Mouse (Mus musculus): ENCODE data around the gene Mthfd1l. TPM values are rescaled to one million over a fixed set of nuclear protein-coding genes. Genes with fewer than 3 reads are reported as not detected.
A peak's percentile ranks its signal among the peaks of the same experiment; 100 is the strongest.

Mthfd1l gene
- polyA plus RNA-seq, 1 experiment from 2014 or later, result 50.9 TPM

GRCm38 (mm10) chr10:3993365-3994102 is 20.6 kb downstream of the Mthfd1l start:
- ATAC-seq (replicated peaks; ENCODE audit: low FRiP score), result peak; percentile 97
- Histone ChIP-seq H3K36me3 (ENCODE audit: control insufficient read depth, insufficient read depth, low read length) (peaks cover 28% of the 10 kb centered on the region), H3K4me3 (ENCODE audit: low read depth, low read length) (no peak overlapping the region), H3K4me1 (replicated peaks; ENCODE audit: control insufficient read depth, insufficient read depth, low read length) (peaks cover 9% of the 10 kb centered on the region; the same call in 1 of the 2 replicates), H3K27me3 (replicated peaks; ENCODE audit: control insufficient read depth, insufficient read depth, low read length) (no peaks in the 10 kb centered on the region), H3K9ac (ENCODE audit: low read depth, low read length) (no peak overlapping the region), H3K9me3 (ENCODE audit: control insufficient read depth, low read length) (no peaks in the 10 kb centered on the region), H3K27ac (ENCODE audit: low read depth, low read length) (peak overlapping the region; percentile 70; the same call in 1 of the 2 replicates), H3K4me2 (peak overlapping the region; percentile 22)
- no peak for DNase-seq (ENCODE audit: low spot score)
- WGBS, result 63% methylated on average over 8 of the region's 8 CpGs

GRCm38 (mm10) chr10:3995277-3995676 is 22.4 kb downstream of the Mthfd1l start:
- Histone ChIP-seq H3K9me3 (ENCODE audit: control insufficient read depth, low read length) (no peaks in the 10 kb centered on the region), H3K27ac (ENCODE audit: low read depth, low read length) (no peak overlapping the region), H3K4me2 (no peak overlapping the region), H3K4me3 (ENCODE audit: low read depth, low read length) (no peak overlapping the region), H3K36me3 (ENCODE audit: control insufficient read depth, insufficient read depth, low read length) (peaks cover 21% of the 10 kb centered on the region; the same call in 1 of the 2 replicates), H3K27me3 (replicated peaks; ENCODE audit: control insufficient read depth, insufficient read depth, low read length) (no peaks in the 10 kb centered on the region), H3K4me1 (replicated peaks; ENCODE audit: control insufficient read depth, insufficient read depth, low read length) (peaks cover 9% of the 10 kb centered on the region; the same call in 1 of the 2 replicates), H3K9ac (ENCODE audit: low read depth, low read length) (no peak overlapping the region)
- ATAC-seq (replicated peaks; ENCODE audit: low FRiP score) (no peak), DNase-seq (ENCODE audit: low spot score) (no peak)
- WGBS, result 84% methylated on average over 4 of the region's 4 CpGs

- H3K27me3 ChIP-seq (replicated peaks; ENCODE audit: control insufficient read depth, insufficient read depth, low read length), result no peaks in the 10 kb centered on the region
- 59% methylated on average over 15 of the region's 15 CpGs for WGBS
- peaks cover 21% of the 10 kb centered on the region; the same call in 1 of the 2 replicates for H3K36me3 ChIP-seq (ENCODE audit: control insufficient read depth, insufficient read depth, low read length)
- H3K4me1 ChIP-seq (replicated peaks; ENCODE audit: control insufficient read depth, insufficient read depth, low read length), result peaks cover 9% of the 10 kb centered on the region; the same call in 1 of the 2 replicates
- H3K4me3 ChIP-seq (ENCODE audit: low read depth, low read length), result no peak overlapping the region
- H3K9ac ChIP-seq (ENCODE audit: low read depth, low read length), result no peak overlapping the region
- H3K4me2 ChIP-seq, result no peak overlapping the region
- ATAC-seq (replicated peaks; ENCODE audit: low FRiP score) (0 out of 2 replicates have a peak, but pooled peaks have one; percentile 19), DNase-seq (ENCODE audit: low spot score) (peak; percentile 69)
- no peaks in the 10 kb centered on the region for H3K9me3 ChIP-seq (ENCODE audit: control insufficient read depth, low read length)
- H3K27ac ChIP-seq (ENCODE audit: low read depth, low read length), result no peak overlapping the region
Observed at GRCm38 (mm10) chr10:3996170-3996876, 23.4 kb downstream of the Mthfd1l start.

GRCm38 (mm10) chr10:3997851-3998426 is 25.0 kb downstream of the Mthfd1l start:
- no peaks in the 10 kb centered on the region for H3K9me3 ChIP-seq (ENCODE audit: control insufficient read depth, low read length)
- H3K4me1 ChIP-seq (replicated peaks; ENCODE audit: control insufficient read depth, insufficient read depth, low read length), result peaks cover 9% of the 10 kb centered on the region; the same call in 1 of the 2 replicates
- H3K27me3 ChIP-seq (replicated peaks; ENCODE audit: control insufficient read depth, insufficient read depth, low read length), result no peaks in the 10 kb centered on the region
- WGBS, result 87% methylated on average over 7 of the region's 7 CpGs
- no peak overlapping the region for H3K27ac ChIP-seq (ENCODE audit: low read depth, low read length)
- DNase-seq (ENCODE audit: low spot score) (no peak), ATAC-seq (replicated peaks; ENCODE audit: low FRiP score) (no peak)
- H3K4me3 ChIP-seq (ENCODE audit: low read depth, low read length), result no peak overlapping the region
- no peak overlapping the region for H3K4me2 ChIP-seq
- H3K9ac ChIP-seq (ENCODE audit: low read depth, low read length), result no peak overlapping the region
- H3K36me3 ChIP-seq (ENCODE audit: control insufficient read depth, insufficient read depth, low read length), result peaks cover 21% of the 10 kb centered on the region; the same call in 1 of the 2 replicates

DNA sequence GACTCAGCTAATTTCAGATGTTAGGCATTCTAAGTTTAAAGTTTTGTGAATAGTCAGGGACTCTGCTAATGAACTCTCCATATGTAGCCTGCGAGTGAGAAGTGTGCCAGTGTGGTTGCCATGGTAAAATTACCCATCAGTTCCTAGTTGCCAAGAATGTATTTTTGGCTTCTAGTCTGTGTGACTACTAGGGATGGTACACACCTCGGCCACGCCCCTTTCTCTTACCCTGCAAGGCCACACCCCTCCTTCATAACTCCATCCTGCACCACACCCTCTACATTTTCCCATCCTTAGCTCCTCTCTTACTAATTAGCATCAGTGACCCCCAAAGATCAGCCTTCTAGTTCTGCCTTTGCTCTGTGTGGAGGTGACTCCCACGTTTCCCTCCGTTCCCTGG is 29.8 kb downstream of the Mthfd1l start:
- H3K9ac ChIP-seq (ENCODE audit: low read depth, low read length), result no peak overlapping the region
- no peak overlapping the region for H3K4me3 ChIP-seq (ENCODE audit: low read depth, low read length)
- H3K4me2 ChIP-seq, result no peak overlapping the region
- no peaks in the 10 kb centered on the region for H3K4me1 ChIP-seq (replicated peaks; ENCODE audit: control insufficient read depth, insufficient read depth, low read length)
- H3K27ac ChIP-seq (ENCODE audit: low read depth, low read length), result no peak overlapping the region
- no peak for DNase-seq (ENCODE audit: low spot score)
- 89% methylated on average over 5 of the region's 5 CpGs for WGBS
- no peaks in the 10 kb centered on the region for H3K27me3 ChIP-seq (replicated peaks; ENCODE audit: control insufficient read depth, insufficient read depth, low read length)
- H3K9me3 ChIP-seq (ENCODE audit: control insufficient read depth, low read length), result no peaks in the 10 kb centered on the region
- ATAC-seq (replicated peaks; ENCODE audit: low FRiP score), result peak; percentile 64; the same call in 1 of the 2 replicates
- peaks cover 16% of the 10 kb centered on the region; the same call in 1 of the 2 replicates for H3K36me3 ChIP-seq (ENCODE audit: control insufficient read depth, insufficient read depth, low read length)

- Histone ChIP-seq H3K27me3 (replicated peaks; ENCODE audit: control insufficient read depth, insufficient read depth, low read length) (no peaks in the 10 kb centered on the region), H3K9me3 (ENCODE audit: control insufficient read depth, low read length) (no peaks in the 10 kb centered on the region), H3K4me2 (no peak overlapping the region), H3K4me1 (replicated peaks; ENCODE audit: control insufficient read depth, insufficient read depth, low read length) (no peaks in the 10 kb centered on the region), H3K27ac (ENCODE audit: low read depth, low read length) (no peak overlapping the region), H3K36me3 (ENCODE audit: control insufficient read depth, insufficient read depth, low read length) (peaks cover 12% of the 10 kb centered on the region; the same call in 1 of the 2 replicates), H3K4me3 (ENCODE audit: low read depth, low read length) (no peak overlapping the region), H3K9ac (ENCODE audit: low read depth, low read length) (no peak overlapping the region)
- 90% methylated on average over 7 of the region's 7 CpGs for WGBS
- DNase-seq (ENCODE audit: low spot score) (no peak), ATAC-seq (replicated peaks; ENCODE audit: low FRiP score) (no peak)
Observed at GRCm38 (mm10) chr10:4005191-4005590, 32.3 kb downstream of the Mthfd1l start.

GRCm38 (mm10) chr10:4006296-4007015 is 33.5 kb downstream of the Mthfd1l start:
- DNase-seq (ENCODE audit: low spot score) (no peak), ATAC-seq (replicated peaks; ENCODE audit: low FRiP score) (no peak)
- Histone ChIP-seq H3K4me1 (replicated peaks; ENCODE audit: control insufficient read depth, insufficient read depth, low read length) (no peaks in the 10 kb centered on the region), H3K27ac (ENCODE audit: low read depth, low read length) (no peak overlapping the region), H3K9ac (ENCODE audit: low read depth, low read length) (no peak overlapping the region), H3K4me3 (ENCODE audit: low read depth, low read length) (no peak overlapping the region), H3K4me2 (no peak overlapping the region), H3K9me3 (ENCODE audit: control insufficient read depth, low read length) (no peaks in the 10 kb centered on the region), H3K36me3 (ENCODE audit: control insufficient read depth, insufficient read depth, low read length) (peaks cover 5% of the 10 kb centered on the region; the same call in 1 of the 2 replicates), H3K27me3 (replicated peaks; ENCODE audit: control insufficient read depth, insufficient read depth, low read length) (no peaks in the 10 kb centered on the region)
- 71% methylated on average over 7 of the region's 7 CpGs for WGBS

GRCm38 (mm10) chr10:4022628-4023303 is 49.8 kb downstream of the Mthfd1l start:
- Histone ChIP-seq H3K27ac (ENCODE audit: low read depth, low read length) (no peak overlapping the region), H3K9ac (ENCODE audit: low read depth, low read length) (no peak overlapping the region), H3K9me3 (ENCODE audit: control insufficient read depth, low read length) (no peaks in the 10 kb centered on the region), H3K27me3 (replicated peaks; ENCODE audit: control insufficient read depth, insufficient read depth, low read length) (no peaks in the 10 kb centered on the region), H3K4me3 (ENCODE audit: low read depth, low read length) (no peak overlapping the region), H3K4me2 (no peak overlapping the region), H3K36me3 (ENCODE audit: control insufficient read depth, insufficient read depth, low read length) (peaks cover 20% of the 10 kb centered on the region), H3K4me1 (replicated peaks; ENCODE audit: control insufficient read depth, insufficient read depth, low read length) (no peaks in the 10 kb centered on the region)
- WGBS, result 89% methylated on average over 14 of the region's 14 CpGs
- ATAC-seq (replicated peaks; ENCODE audit: low FRiP score) (no peak), DNase-seq (ENCODE audit: low spot score) (no peak)

Data from liver, embryonic 11.5 days (tissue).